Mouse (Mus musculus) lung, adult 2 months (tissue): ENCODE data around the gene Cers6.

Experiments
- CTCF ChIP-seq: fragments of 200-500 bp; IDR thresholded peaks from 2 replicates; pipeline ENCODE4 v1.5.1; 2011; ENCODE audit warnings: mild to moderate bottlenecking, low read length, control low read depth; ENCODE audit not compliant: insufficient read depth
- POLR2A ChIP-seq: fragments of 200-500 bp; IDR thresholded peaks from 2 replicates; pipeline ENCODE4 v1.6.1; 2011; ENCODE audit warnings: low read depth, mild to moderate bottlenecking, control low read depth, low read length, borderline replicate concordance; ENCODE audit errors: extremely low read depth

DNA sequence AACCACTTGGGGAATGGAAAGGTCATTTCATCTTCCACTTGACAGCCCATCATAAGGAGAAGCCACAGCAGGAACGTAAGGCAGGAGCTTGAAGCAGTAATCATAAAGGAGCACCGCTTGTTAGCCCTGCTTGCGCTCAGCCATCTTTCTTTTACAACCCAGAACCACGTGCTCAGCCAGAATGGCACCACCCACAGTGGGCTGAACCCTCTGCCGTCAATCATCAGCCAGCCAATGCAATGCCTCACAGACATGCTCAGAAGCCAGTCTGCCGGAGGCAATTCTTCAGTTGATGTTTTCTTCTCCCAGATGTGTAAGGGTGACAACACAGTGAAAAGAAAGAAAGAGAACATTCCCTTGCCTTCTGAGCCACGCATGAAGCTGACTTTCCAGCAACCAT is 267.1 kb downstream of the Cers6 start:
- TF ChIP-seq CTCF (no peak), POLR2A (no peak)
